Mouse (Mus musculus): ENCODE results near the gene Capn8. TPM values are rescaled to one million over a fixed set of nuclear protein-coding genes. Genes with fewer than 3 reads are reported as not detected.

Capn8 gene
- polyA plus RNA-seq, 1 experiment: 0.03 TPM

DNA sequence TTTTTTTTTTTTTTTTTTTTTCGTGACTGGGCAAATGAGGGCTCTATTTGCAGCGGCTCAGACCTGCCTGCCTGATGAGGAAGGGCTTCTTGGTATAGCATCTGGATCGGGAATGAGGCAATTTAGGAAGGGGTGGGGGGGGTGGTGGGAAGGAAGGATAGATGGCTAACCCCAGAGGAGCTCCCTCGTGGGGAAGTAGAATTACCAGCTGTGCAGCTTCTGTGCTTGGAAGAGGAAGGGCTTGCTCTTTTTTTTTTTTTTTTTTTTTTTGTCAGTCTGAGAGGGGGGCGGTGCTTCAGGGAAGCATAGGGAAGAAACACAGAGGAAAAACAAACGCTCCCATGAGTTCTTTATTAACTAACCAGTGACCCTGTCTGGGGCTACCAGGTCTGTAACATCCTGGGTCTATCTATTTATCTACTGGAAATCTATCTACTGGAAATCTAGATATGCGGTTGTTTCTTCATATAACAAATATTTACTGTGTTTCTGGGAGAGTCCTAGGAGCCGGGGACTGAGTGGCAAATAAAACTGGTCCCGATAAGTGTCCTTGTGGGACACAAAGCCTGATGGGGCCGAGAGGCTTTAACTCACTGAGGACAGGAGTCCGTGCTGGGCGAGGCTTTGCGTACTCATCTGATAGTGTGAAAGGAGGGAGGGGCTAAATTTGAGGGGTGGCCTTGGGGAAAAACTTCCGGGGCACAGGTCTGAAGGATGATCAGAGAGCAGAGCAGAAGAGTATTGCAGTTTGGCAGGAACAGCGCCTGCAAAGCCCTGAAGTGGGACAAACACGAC is 2.0 kb upstream of the Capn8 start:
- Histone ChIP-seq H3K27ac (ENCODE audit: insufficient read depth, low read depth, low read length) (no peak overlapping the region), H3K36me3 (ENCODE audit: control insufficient read depth, insufficient read depth, low read length) (no peaks in the 10 kb centered on the region), H3K4me1 (ENCODE audit: control insufficient read depth, insufficient read depth, low read length) (no peaks in the 10 kb centered on the region), H3K4me3 (ENCODE audit: insufficient read depth, low read depth, low read length) (no peak overlapping the region), H3K27me3 (replicated peaks; ENCODE audit: control insufficient read depth, insufficient read depth, low read length) (no peaks in the 10 kb centered on the region)
- TF ChIP-seq CTCF (conservative IDR thresholded peaks at IDR 0.05; ENCODE audit: insufficient read depth, insufficient read length, low read depth, low read length) (no peak), POLR2A (IDR thresholded peaks at IDR 0.05; ENCODE audit: low read depth, low read length) (no peak)
- DNase-seq: peak; percentile 6
- 21% methylated on average over 15 of the region's 16 CpGs for WGBS

DNA sequence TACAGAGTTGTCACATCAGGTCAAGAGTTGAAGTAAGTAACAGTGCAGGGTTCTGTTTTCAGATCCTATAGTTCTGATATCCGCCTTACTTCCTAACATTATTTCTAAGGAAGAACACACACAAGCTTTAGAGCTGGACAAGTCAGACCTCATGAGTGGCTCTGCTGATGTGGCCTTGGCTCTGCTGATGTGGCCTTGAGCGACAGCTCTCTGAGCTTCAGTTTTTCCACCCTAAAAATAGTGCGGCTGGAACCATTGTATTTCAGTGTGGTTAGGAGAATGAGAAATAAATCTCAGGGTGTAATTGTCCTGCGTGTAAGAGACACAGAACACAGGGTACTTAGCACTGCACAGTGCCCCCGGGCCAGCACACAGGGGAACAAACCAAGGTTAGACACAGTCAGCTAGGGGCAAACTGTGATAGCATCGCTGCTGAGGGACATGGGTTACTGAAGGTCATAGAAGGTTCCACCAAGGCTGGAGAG is 586 bp downstream of the Capn8 start:
- whole genome bisulfite sequencing: 84% methylated on average over 6 of the region's 6 CpGs

GRCm38 (mm10) chr1:182571148-182571547 is 6.3 kb downstream of the Capn8 start:
- WGBS: 74% methylated on average over 3 of the region's 3 CpGs
- peak; percentile 24 for DNase-seq

More for the DNA sequence above, 586 bp downstream of the Capn8 start:
- H3K36me3 ChIP-seq (ENCODE audit: control insufficient read depth, insufficient read depth, low read length): no peaks in the 10 kb centered on the region
- no peak overlapping the region for H3K27ac ChIP-seq (ENCODE audit: insufficient read depth, low read depth, low read length)
- no peak for TF ChIP-seq CTCF (conservative IDR thresholded peaks at IDR 0.05; ENCODE audit: insufficient read depth, insufficient read length, low read depth, low read length)
- no peak for TF ChIP-seq POLR2A (IDR thresholded peaks at IDR 0.05; ENCODE audit: low read depth, low read length)
- no peaks in the 10 kb centered on the region for H3K27me3 ChIP-seq (replicated peaks; ENCODE audit: control insufficient read depth, insufficient read depth, low read length)
- no peaks in the 10 kb centered on the region for H3K4me1 ChIP-seq (ENCODE audit: control insufficient read depth, insufficient read depth, low read length)
- H3K4me3 ChIP-seq (ENCODE audit: insufficient read depth, low read depth, low read length): no peak overlapping the region
- no peak for DNase-seq

DNA sequence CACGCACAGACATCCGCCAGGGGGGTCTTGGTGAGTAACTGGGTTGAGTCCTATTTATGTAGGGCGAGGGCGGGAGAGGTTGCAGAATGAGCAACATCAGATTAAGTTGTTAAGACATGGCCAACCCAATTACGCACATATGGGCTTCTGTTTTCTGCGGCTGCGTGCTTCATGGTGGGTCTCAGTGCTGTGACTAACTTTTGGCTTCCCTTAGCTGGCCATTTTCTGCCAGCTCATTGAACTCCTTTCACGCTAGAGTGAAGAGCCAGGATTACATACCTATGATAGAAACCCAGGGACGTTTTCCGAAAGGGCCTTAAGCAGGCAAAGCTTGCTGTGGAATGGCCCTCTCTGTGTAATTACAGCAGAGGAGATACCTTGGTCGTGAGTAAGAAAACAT is 7.2 kb downstream of the Capn8 start:
- Histone ChIP-seq H3K27me3 (replicated peaks; ENCODE audit: control insufficient read depth, insufficient read depth, low read length) (no peaks in the 10 kb centered on the region), H3K4me1 (ENCODE audit: control insufficient read depth, insufficient read depth, low read length) (no peaks in the 10 kb centered on the region), H3K27ac (ENCODE audit: insufficient read depth, low read depth, low read length) (no peak overlapping the region), H3K36me3 (ENCODE audit: control insufficient read depth, insufficient read depth, low read length) (no peaks in the 10 kb centered on the region), H3K4me3 (ENCODE audit: insufficient read depth, low read depth, low read length) (no peak overlapping the region)
- WGBS: 87% methylated on average over 11 of the region's 11 CpGs
- TF ChIP-seq CTCF (conservative IDR thresholded peaks at IDR 0.05; ENCODE audit: insufficient read depth, insufficient read length, low read depth, low read length) (no peak), POLR2A (IDR thresholded peaks at IDR 0.05; ENCODE audit: low read depth, low read length) (no peak)
- no peak for DNase-seq

More at GRCm38 (mm10) chr1:182571148-182571547, 6.3 kb downstream of the Capn8 start:
- H3K27me3 ChIP-seq (replicated peaks; ENCODE audit: control insufficient read depth, insufficient read depth, low read length): no peaks in the 10 kb centered on the region
- no peak overlapping the region for H3K27ac ChIP-seq (ENCODE audit: insufficient read depth, low read depth, low read length)
- no peak overlapping the region for H3K4me3 ChIP-seq (ENCODE audit: insufficient read depth, low read depth, low read length)
- TF ChIP-seq CTCF (conservative IDR thresholded peaks at IDR 0.05; ENCODE audit: insufficient read depth, insufficient read length, low read depth, low read length) (no peak), POLR2A (IDR thresholded peaks at IDR 0.05; ENCODE audit: low read depth, low read length) (no peak)
- H3K4me1 ChIP-seq (ENCODE audit: control insufficient read depth, insufficient read depth, low read length): no peaks in the 10 kb centered on the region
- H3K36me3 ChIP-seq (ENCODE audit: control insufficient read depth, insufficient read depth, low read length): no peaks in the 10 kb centered on the region

GRCm38 (mm10) chr1:182573856-182574665 is 9.3 kb downstream of the Capn8 start:
- TF ChIP-seq CTCF (conservative IDR thresholded peaks at IDR 0.05; ENCODE audit: insufficient read depth, insufficient read length, low read depth, low read length): no peak
- TF ChIP-seq POLR2A (IDR thresholded peaks at IDR 0.05; ENCODE audit: low read depth, low read length): no peak
- H3K36me3 ChIP-seq (ENCODE audit: control insufficient read depth, insufficient read depth, low read length): no peaks in the 10 kb centered on the region
- no peaks in the 10 kb centered on the region for H3K27me3 ChIP-seq (replicated peaks; ENCODE audit: control insufficient read depth, insufficient read depth, low read length)
- H3K27ac ChIP-seq (ENCODE audit: insufficient read depth, low read depth, low read length): no peak overlapping the region
- 34% methylated on average over 8 of the region's 8 CpGs for WGBS
- no peak for DNase-seq
- no peaks in the 10 kb centered on the region for H3K4me1 ChIP-seq (ENCODE audit: control insufficient read depth, insufficient read depth, low read length)
- no peak overlapping the region for H3K4me3 ChIP-seq (ENCODE audit: insufficient read depth, low read depth, low read length)

GRCm38 (mm10) chr1:182574666-182575049 is 9.9 kb downstream of the Capn8 start:
- TF ChIP-seq POLR2A (IDR thresholded peaks at IDR 0.05; ENCODE audit: low read depth, low read length) (no peak), CTCF (conservative IDR thresholded peaks at IDR 0.05; ENCODE audit: insufficient read depth, insufficient read length, low read depth, low read length) (no peak)
- Histone ChIP-seq H3K27ac (ENCODE audit: insufficient read depth, low read depth, low read length) (no peak overlapping the region), H3K4me1 (ENCODE audit: control insufficient read depth, insufficient read depth, low read length) (no peaks in the 10 kb centered on the region), H3K4me3 (ENCODE audit: insufficient read depth, low read depth, low read length) (no peak overlapping the region), H3K36me3 (ENCODE audit: control insufficient read depth, insufficient read depth, low read length) (no peaks in the 10 kb centered on the region), H3K27me3 (replicated peaks; ENCODE audit: control insufficient read depth, insufficient read depth, low read length) (no peaks in the 10 kb centered on the region)
- WGBS: 65% methylated on average over 4 of the region's 4 CpGs
- DNase-seq: no peak

DNA sequence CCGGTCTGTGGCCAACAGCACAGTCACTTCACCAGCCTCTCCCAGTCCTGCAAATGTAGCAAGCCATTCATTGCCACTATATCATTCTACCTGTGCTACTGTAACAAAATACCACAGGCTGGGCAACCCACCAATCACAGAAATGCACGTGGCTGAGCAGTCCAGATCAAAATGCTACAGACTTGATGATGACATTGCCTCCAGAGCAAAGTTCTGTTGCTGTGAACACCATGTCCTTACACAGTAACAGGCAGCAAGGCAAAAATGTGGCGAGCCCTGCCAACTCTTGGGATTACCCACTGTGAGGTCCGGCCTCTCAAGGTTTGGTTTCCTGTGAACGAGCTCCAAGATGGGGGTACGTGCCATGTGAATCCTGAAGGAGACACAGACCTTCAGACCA is 19.4 kb downstream of the Capn8 start:
- no peaks in the 10 kb centered on the region for H3K27me3 ChIP-seq (replicated peaks; ENCODE audit: control insufficient read depth, insufficient read depth, low read length)
- H3K36me3 ChIP-seq (ENCODE audit: control insufficient read depth, insufficient read depth, low read length): no peaks in the 10 kb centered on the region
- no peak overlapping the region for H3K4me3 ChIP-seq (ENCODE audit: insufficient read depth, low read depth, low read length)
- DNase-seq: peak; percentile 3
- no peak for TF ChIP-seq CTCF (conservative IDR thresholded peaks at IDR 0.05; ENCODE audit: insufficient read depth, insufficient read length, low read depth, low read length)
- WGBS: 81% methylated on average over 6 of the region's 6 CpGs
- H3K4me1 ChIP-seq (ENCODE audit: control insufficient read depth, insufficient read depth, low read length): no peaks in the 10 kb centered on the region
- H3K27ac ChIP-seq (ENCODE audit: insufficient read depth, low read depth, low read length): no peak overlapping the region
